Mouse (Mus musculus) sigmoid colon, adult 10 weeks (tissue): Measurements from ENCODE around the gene Rpl9-ps6. TPM values are rescaled to one million over a fixed set of nuclear protein-coding genes. Genes with fewer than 3 reads are reported as not detected.

ENCODE experiments used
- polyA plus RNA-seq: library from polyadenylated mRNA; stranded (reverse); fragments of 350-450 nt; fragmentation: Illumina TruSeq; extraction: RNeasy Lipid Tissue Mini Kit (QIAGEN cat#74804); gene quantifications from one replicate; pipeline ENCODE4 v1.2.3, GENCODE M21; 2014; ENCODE audit warnings: low read depth, low replicate concordance

The Rpl9-ps6 gene
- polyA plus RNA-seq, result 39.7 TPM

GRCm38 (mm10) chr19:32466478-32466877 is at the start of gene Rpl9-ps6:
Gene Rpl9-ps6, minus strand, starts transcription at chr19:32466578.

GRCm38 (mm10) chr19:32485681-32486105 is 19.3 kb upstream of the Rpl9-ps6 start, which contains the start of gene Minpp1:
Gene Minpp1, plus strand, starts transcription at chr19:32485769.

Other genes starting within 250 kb of the Rpl9-ps6 start
- gene Sgms1, start 76.9 kb downstream of the Rpl9-ps6 start, polyA plus RNA-seq, result 62.2 TPM
- gene Minpp1, start 19.2 kb upstream of the Rpl9-ps6 start, polyA plus RNA-seq, result 41.4 TPM
- gene Papss2, start 129.2 kb upstream of the Rpl9-ps6 start, polyA plus RNA-seq, result 375 TPM